Mouse (Mus musculus) intestine, embryonic 14.5 days (tissue): ENCODE results near the gene Furin. TPM values are rescaled to one million over a fixed set of nuclear protein-coding genes. Genes with fewer than 3 reads are reported as not detected.
A peak's percentile ranks its signal among the peaks of the same experiment; 100 is the strongest.

Experiments
- ATAC-seq: fragments of 200-750 bp; cut with Nextera tagmentation; replicated peaks from 2 replicates; pipeline ENCODE4 v1.8.0; 2017; ENCODE audit warnings: low read depth, moderate number of reproducible peaks, moderate TSS enrichment, moderate library complexity; ENCODE audit not compliant: low FRiP score, low TSS enrichment
- DNase-seq: peaks from one replicate; pipeline ENCODE4 v3.0.0-alpha.2; 2018; ENCODE audit warnings: low spot score
- H3K27ac ChIP-seq: fragments of 300-500 bp; sonication (generic); 2 replicates; pipeline ENCODE4 v1.5.1; 2014; ENCODE audit warnings: low read depth, mild to moderate bottlenecking, control low read depth
- H3K27me3 ChIP-seq: fragments of 300-500 bp; sonication (generic); replicated peaks from 2 replicates; pipeline ENCODE4 v1.6.1; 2014; ENCODE audit warnings: low read length, control low read depth; ENCODE audit not compliant: control insufficient read depth, insufficient read depth
- H3K36me3 ChIP-seq: fragments of 300-500 bp; sonication (generic); 2 replicates; pipeline ENCODE4 v1.6.1; 2014; ENCODE audit warnings: low read length, control low read depth; ENCODE audit not compliant: control insufficient read depth, insufficient read depth
- H3K4me1 ChIP-seq: fragments of 300-500 bp; sonication (generic); replicated peaks from 2 replicates; pipeline ENCODE4 v1.6.1; 2014; ENCODE audit warnings: low read length, control low read depth, mixed read lengths; ENCODE audit not compliant: control insufficient read depth, insufficient read depth
- H3K4me2 ChIP-seq: fragments of 300-500 bp; sonication (generic); 2 replicates; pipeline ENCODE4 v1.6.1; 2014; ENCODE audit warnings: low read length
- H3K4me3 ChIP-seq: fragments of 300-500 bp; sonication (generic); 2 replicates; pipeline ENCODE4 v1.5.1; 2014; ENCODE audit warnings: low read depth, low read length, control low read depth, mixed read lengths
- H3K9ac ChIP-seq: fragments of 300-500 bp; sonication (generic); 2 replicates; pipeline ENCODE4 v1.6.1; 2014; ENCODE audit warnings: mild to moderate bottlenecking, low read length
- H3K9me3 ChIP-seq: fragments of 300-500 bp; sonication (generic); 2 replicates; pipeline ENCODE4 v1.6.1; 2016; ENCODE audit warnings: low read length, control low read depth; ENCODE audit not compliant: control insufficient read depth
- WGBS: fragments of 180-500 bp; shearing (Covaris S2); extraction: QIAGEN DNeasy Blood & Tissue Kit; methylation state at CpG from one replicate; pipeline ENCODE4 v1.1.7; 2014; 5-methylcytosine and 5-hydroxymethylcytosine counted together
- polyA plus RNA-seq: library from polyadenylated mRNA; unstranded; fragments of >200 nt; fragmentation: Nextera tagmentation; extraction: Ambion mirVana; gene quantifications from 2 replicates; pipeline ENCODE4 v1.2.1, GENCODE M21; 2014

Gene Furin
- polyA plus RNA-seq, 1 experiment from 2014 or later: 10.3 TPM

- no peak overlapping the region for H3K4me2 ChIP-seq
- H3K9ac ChIP-seq: no peak overlapping the region
- 90% methylated on average over 8 of the region's 8 CpGs for WGBS
- H3K9me3 ChIP-seq: no peaks in the 10 kb centered on the region
- 0 out of 2 replicates have a peak, but pooled peaks cover 3% of the 10 kb centered on the region for H3K4me1 ChIP-seq
- H3K4me3 ChIP-seq: no peak overlapping the region
- ATAC-seq (no peak), DNase-seq (no peak)
- H3K27me3 ChIP-seq: no peaks in the 10 kb centered on the region
- H3K27ac ChIP-seq: no peak overlapping the region
- peaks cover 69% of the 10 kb centered on the region for H3K36me3 ChIP-seq
Observed at GRCm38 (mm10) chr7:80352920-80353319, 52.3 kb downstream of the Furin start.

DNA sequence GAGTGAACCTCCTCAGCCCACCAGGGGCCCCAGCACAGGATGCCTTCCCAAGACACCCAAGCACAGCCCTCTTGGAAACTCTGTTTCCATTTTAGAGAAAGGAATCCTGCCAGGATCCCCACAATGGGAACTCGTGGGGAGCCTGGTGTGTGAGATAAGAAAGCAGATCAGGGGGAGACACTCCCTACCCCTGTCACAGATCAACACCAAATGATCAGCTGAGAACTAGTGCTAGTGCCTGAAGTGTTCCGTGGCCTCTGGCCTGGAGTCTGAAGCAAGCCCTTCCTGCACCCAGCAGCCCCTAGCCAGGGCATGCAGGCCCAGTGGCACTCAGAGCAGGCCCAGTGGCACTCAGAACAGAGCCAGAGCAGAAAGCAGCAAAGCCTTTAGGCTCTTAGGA is 54.4 kb downstream of the Furin start:
- ATAC-seq (no peak), DNase-seq (no peak)
- Histone ChIP-seq H3K4me1 (peaks cover 13% of the 10 kb centered on the region; the same call in 1 of the 2 replicates), H3K4me3 (no peak overlapping the region), H3K27me3 (no peaks in the 10 kb centered on the region), H3K9ac (no peak overlapping the region), H3K4me2 (no peak overlapping the region), H3K9me3 (no peaks in the 10 kb centered on the region), H3K36me3 (peaks cover 48% of the 10 kb centered on the region), H3K27ac (no peak overlapping the region)
- 69% methylated on average over 2 of the region's 2 CpGs for WGBS

DNA sequence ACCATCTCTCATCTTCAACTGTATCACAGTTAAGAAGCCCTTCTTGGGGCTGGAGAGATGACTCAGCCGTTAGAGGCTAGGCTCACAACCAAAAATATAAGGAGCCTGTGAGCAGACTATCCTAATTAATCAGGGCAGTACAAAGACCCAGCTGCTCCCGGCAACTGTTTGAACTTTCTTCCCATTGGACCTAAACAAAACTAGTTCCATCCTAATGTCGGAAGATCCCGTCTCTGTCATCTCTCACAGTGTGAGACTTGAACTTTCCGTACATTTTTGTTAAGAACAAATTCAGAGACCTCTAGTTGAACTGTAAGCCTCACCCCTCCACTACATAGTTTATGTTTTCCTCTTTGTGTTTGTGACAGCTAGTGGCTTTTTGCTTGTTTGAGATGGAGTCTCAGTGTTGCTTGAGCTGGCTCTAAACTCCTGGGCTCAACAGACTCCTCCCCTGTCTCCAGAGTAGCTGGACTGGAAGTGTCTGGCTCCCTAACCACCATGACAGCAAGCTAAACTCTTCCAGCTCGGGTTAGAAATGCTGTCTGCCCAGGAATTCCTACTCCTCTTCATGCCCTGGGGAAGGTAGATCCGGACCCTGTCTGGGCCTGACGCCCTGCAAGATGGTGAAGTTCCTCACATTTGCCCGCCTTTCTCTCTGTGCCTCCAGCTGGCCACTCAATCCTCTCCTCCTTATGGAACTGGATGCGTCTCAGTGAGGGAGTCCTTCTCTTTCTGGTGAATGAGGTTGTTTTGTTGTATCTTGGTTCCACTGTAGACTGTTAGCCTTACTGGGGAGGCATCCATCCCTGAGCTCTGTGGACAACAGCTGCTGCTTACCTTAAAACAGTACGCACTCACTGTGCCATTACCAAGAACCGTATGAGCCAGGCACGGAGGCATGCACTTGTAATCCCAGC is 57.3 kb downstream of the Furin start:
- Histone ChIP-seq H3K4me3 (no peak overlapping the region), H3K4me2 (peak overlapping the region; percentile 15; the same call in 1 of the 2 replicates), H3K36me3 (peaks cover 27% of the 10 kb centered on the region), H3K27ac (peak overlapping the region; percentile 77), H3K9me3 (no peaks in the 10 kb centered on the region), H3K27me3 (no peaks in the 10 kb centered on the region), H3K4me1 (peaks cover 19% of the 10 kb centered on the region; the same call in 1 of the 2 replicates), H3K9ac (no peak overlapping the region)
- 41% methylated on average over 13 of the region's 13 CpGs for WGBS
- DNase-seq (peak; percentile 58), ATAC-seq (peak; percentile 12; the same call in 1 of the 2 replicates)

DNA sequence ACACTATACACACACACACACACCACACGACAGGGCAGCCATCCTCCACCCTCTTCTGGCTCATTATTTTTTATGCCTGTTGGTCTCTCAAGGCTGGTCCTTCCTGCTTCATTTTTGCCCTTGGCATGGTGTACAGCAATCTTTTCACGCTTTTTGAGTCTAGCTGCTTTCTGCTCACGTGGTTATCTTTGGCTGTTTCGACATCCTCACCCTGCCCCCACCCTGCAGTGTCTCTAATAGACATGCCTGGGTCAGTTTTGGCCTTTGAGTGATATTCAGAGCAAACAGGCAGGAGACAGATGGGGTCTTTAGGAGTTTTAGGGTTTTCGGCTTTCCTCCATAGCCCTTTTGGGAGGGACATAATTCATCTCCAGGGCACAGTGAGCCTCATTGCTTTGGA is 58.4 kb downstream of the Furin start:
- DNase-seq: no peak
- peak overlapping the region; percentile 77; the same call in 1 of the 2 replicates for H3K27ac ChIP-seq
- 81% methylated on average over 5 of the region's 5 CpGs for WGBS

GRCm38 (mm10) chr7:80346173-80346572 is 59.1 kb downstream of the Furin start:
- Histone ChIP-seq H3K4me2 (no peak overlapping the region), H3K9me3 (no peaks in the 10 kb centered on the region), H3K27ac (no peak overlapping the region), H3K9ac (no peak overlapping the region), H3K4me3 (no peak overlapping the region), H3K36me3 (peaks cover 12% of the 10 kb centered on the region), H3K4me1 (peaks cover 19% of the 10 kb centered on the region; the same call in 1 of the 2 replicates), H3K27me3 (no peaks in the 10 kb centered on the region)
- WGBS: 94% methylated on average over 9 of the region's 9 CpGs
- ATAC-seq (no peak), DNase-seq (no peak)

More for the DNA sequence above, 58.4 kb downstream of the Furin start:
- H3K4me2 ChIP-seq: no peak overlapping the region
- H3K4me3 ChIP-seq: no peak overlapping the region
- no peak overlapping the region for H3K9ac ChIP-seq
- H3K4me1 ChIP-seq: peaks cover 19% of the 10 kb centered on the region; the same call in 1 of the 2 replicates
- no peak for ATAC-seq
- H3K9me3 ChIP-seq: no peaks in the 10 kb centered on the region
- peaks cover 17% of the 10 kb centered on the region for H3K36me3 ChIP-seq
- H3K27me3 ChIP-seq: no peaks in the 10 kb centered on the region

DNA sequence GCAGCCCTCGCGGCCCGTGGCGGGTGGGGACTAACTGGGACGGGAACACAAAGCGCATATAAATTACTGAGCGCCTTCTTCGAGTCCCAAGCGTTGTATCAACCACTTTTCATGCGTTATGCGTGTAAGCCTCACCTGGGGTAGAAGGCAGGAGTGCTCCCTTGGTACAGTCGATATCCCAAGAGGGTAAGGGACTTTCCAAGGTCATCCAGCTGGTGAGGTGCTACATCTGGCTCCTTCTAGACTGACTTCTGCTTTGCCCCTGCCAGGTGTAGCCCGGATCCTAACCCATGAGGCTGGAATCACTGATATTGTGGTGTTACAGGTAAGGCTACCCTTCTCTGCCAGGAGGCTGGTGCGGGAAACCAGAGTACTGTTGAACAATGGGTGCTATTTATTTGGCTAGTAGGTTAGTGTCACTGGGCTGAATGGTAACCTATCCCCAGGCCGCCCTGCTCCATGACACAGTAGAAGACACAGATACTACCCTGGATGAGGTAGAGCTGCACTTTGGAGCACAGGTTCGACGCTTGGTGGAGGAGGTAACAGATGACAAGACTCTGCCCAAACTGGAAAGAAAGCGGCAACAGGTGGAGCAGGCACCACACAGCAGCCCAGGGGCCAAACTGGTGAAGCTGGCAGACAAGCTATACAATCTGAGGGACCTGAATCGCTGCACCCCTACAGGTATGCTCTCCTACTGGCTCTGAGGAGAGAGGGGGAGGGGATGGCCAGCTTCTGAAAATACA is 61.8 kb downstream of the Furin start:
- H3K27ac ChIP-seq: peak overlapping the region; percentile 60
- WGBS: 24% methylated on average over 19 of the region's 19 CpGs
- peak; percentile 6; the same call in 1 of the 2 replicates for ATAC-seq

GRCm38 (mm10) chr7:80342858-80343257 is 62.4 kb downstream of the Furin start, which contains the start of gene Hddc3:
Hddc3 (plus strand) TSS chr7:80343104.
- peaks cover 33% of the 10 kb centered on the region; the same call in 1 of the 2 replicates for H3K4me1 ChIP-seq
- DNase-seq (peak; percentile 98), ATAC-seq (no peak; the same call in 1 of the 2 replicates)
- 2% methylated on average over 25 of the region's 25 CpGs for WGBS
- no peaks in the 10 kb centered on the region for H3K9me3 ChIP-seq
- H3K4me3 ChIP-seq: peak within 1 kb of the TSS; percentile 56
- H3K27ac ChIP-seq: peak within 1 kb of the TSS; percentile 60
- H3K27me3 ChIP-seq: no peaks in the 10 kb centered on the region
- peak within 1 kb of the TSS; percentile 78 for H3K9ac ChIP-seq
- H3K4me2 ChIP-seq: peak within 1 kb of the TSS; percentile 94
- no peaks in the 10 kb centered on the region for H3K36me3 ChIP-seq

More for the DNA sequence above, 61.8 kb downstream of the Furin start:
- H3K4me3 ChIP-seq: peak overlapping the region; percentile 56
- no peaks in the 10 kb centered on the region for H3K9me3 ChIP-seq
- H3K9ac ChIP-seq: peak overlapping the region; percentile 78
- H3K4me2 ChIP-seq: peak overlapping the region; percentile 94
- peaks cover 33% of the 10 kb centered on the region; the same call in 1 of the 2 replicates for H3K4me1 ChIP-seq
- no peaks in the 10 kb centered on the region for H3K36me3 ChIP-seq
- H3K27me3 ChIP-seq: no peaks in the 10 kb centered on the region
- no peak for DNase-seq

DNA sequence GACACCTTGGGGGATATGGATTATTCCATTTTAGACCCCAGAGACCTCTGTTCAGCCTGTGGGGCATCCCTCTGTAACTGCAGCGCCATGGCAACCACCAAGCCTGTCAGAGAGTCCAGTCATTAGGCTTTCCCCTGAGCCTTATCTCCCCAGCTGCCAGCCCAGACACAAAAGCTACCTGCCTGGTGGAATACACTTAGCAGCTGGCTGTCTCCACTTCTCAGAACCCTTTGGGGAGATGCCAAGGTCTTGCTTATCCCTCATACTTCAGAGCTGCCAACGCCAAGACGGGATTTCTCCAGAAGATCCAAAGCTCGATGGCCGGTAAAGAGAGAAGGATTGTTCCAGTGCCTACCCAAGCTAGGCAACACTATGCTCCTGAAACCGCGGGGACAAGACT is 63.4 kb downstream of the Furin start:
- ATAC-seq: no peak
- H3K27me3 ChIP-seq: no peaks in the 10 kb centered on the region
- 81% methylated on average over 7 of the region's 7 CpGs for WGBS
- peaks cover 23% of the 10 kb centered on the region; the same call in 1 of the 2 replicates for H3K4me1 ChIP-seq
- H3K36me3 ChIP-seq: peaks cover 8% of the 10 kb centered on the region
- no peak overlapping the region for H3K27ac ChIP-seq
- no peak overlapping the region for H3K4me3 ChIP-seq
- no peaks in the 10 kb centered on the region for H3K9me3 ChIP-seq
- H3K4me2 ChIP-seq: no peak overlapping the region
- H3K9ac ChIP-seq: no peak overlapping the region
- DNase-seq: no peak
